Mouse (Mus musculus) cerebellum, adult 2 months (tissue): ENCODE measurements around the gene Clec4a1.

Experiments
- CTCF ChIP-seq: fragments of 200-500 bp; IDR thresholded peaks from 2 replicates; pipeline ENCODE4 v1.5.1; 2011; ENCODE audit warnings: low read depth, mild to moderate bottlenecking, control low read depth, low read length, moderate library complexity, borderline replicate concordance; ENCODE audit not compliant: insufficient read depth
- POLR2A ChIP-seq: fragments of 200-500 bp; IDR thresholded peaks from 2 replicates; pipeline ENCODE4 v1.6.1; 2011; ENCODE audit warnings: low read length, control low read depth, borderline replicate concordance; ENCODE audit not compliant: insufficient read depth

GRCm38 (mm10) chr6:122889599-122889998 is 32.0 kb upstream of the Clec4a1 start:
- TF ChIP-seq CTCF, result no peak
- TF ChIP-seq POLR2A, result no peak
